Mouse (Mus musculus) bone marrow, adult 2 months (tissue): ENCODE results near the gene Cela1. TPM values are rescaled to one million over a fixed set of nuclear protein-coding genes. Genes with fewer than 3 reads are reported as not detected.

Source experiments
- H3K27ac ChIP-seq: fragments of 200-500 bp; 2 replicates; pipeline ENCODE4 v1.5.1; 2012; ENCODE audit warnings: low read depth, mild to moderate bottlenecking, control low read depth, inconsistent platforms, low read length; ENCODE audit not compliant: control insufficient read depth, poor library complexity, insufficient read depth
- H3K4me1 ChIP-seq: fragments of 200-500 bp; 2 replicates; pipeline ENCODE4 v1.6.1; 2011; ENCODE audit warnings: low read length; ENCODE audit not compliant: control insufficient read depth, insufficient read depth
- H3K4me3 ChIP-seq: fragments of 200-500 bp; replicated peaks from 2 replicates; pipeline ENCODE3; 2011; ENCODE audit warnings: mild to moderate bottlenecking, low read depth, low read length, control low read depth; ENCODE audit not compliant: control insufficient read depth
- CTCF ChIP-seq: fragments of 200-500 bp; IDR thresholded peaks from 2 replicates; pipeline ENCODE4 v1.5.1; 2011; ENCODE audit warnings: low read length, control low read depth; ENCODE audit not compliant: control insufficient read depth, insufficient read depth
- POLR2A ChIP-seq: fragments of 200-500 bp; IDR thresholded peaks from 2 replicates; pipeline ENCODE4 v1.6.1; 2011; ENCODE audit warnings: low read depth, mild to moderate bottlenecking, control low read depth, low read length, borderline replicate concordance; ENCODE audit not compliant: control insufficient read depth
- WGBS: fragments of 180-500 bp; shearing (Covaris S2); methylation state at CpG from one replicate; pipeline ENCODE4 v1.1.7; 2018; 5-methylcytosine and 5-hydroxymethylcytosine counted together
- polyA plus RNA-seq: library from polyadenylated mRNA; stranded (reverse); fragments of >200 nt; gene quantifications from 2 replicates; pipeline ENCODE4 v1.2.4, GENCODE M21; 2011; ENCODE audit warnings: low replicate concordance; ENCODE audit not compliant: missing spikeins, insufficient read depth, insufficient read length

The Cela1 gene
- polyA plus RNA-seq, 1 experiment: 57.2 TPM

DNA sequence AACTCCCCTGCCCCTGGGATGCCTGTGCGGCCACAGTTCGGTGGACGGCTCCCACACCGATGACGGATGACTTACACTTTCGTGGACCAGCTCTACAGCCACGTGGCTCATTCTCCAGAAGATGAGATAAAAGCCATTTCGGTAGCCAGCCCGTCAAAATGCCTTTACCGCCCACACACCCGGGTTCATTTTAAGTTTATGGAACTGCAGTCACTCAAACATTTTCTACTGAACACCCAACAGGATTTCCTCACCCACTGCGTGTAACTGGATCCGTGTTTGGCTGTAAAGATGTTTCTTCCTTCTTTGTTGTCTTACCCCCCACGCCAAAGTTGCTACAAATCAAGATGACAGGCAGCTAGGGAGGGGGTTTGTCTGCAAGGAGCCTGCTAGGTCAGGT, 35.8 kb upstream of the Cela1 start:
- no peak for TF ChIP-seq CTCF
- TF ChIP-seq POLR2A: no peak
- Histone ChIP-seq H3K4me3 (no peak overlapping the region), H3K4me1 (no peaks in the 10 kb centered on the region; the same call in 1 of the 2 replicates), H3K27ac (no peak overlapping the region)
- WGBS: 14% methylated on average over 14 of the region's 14 CpGs

DNA sequence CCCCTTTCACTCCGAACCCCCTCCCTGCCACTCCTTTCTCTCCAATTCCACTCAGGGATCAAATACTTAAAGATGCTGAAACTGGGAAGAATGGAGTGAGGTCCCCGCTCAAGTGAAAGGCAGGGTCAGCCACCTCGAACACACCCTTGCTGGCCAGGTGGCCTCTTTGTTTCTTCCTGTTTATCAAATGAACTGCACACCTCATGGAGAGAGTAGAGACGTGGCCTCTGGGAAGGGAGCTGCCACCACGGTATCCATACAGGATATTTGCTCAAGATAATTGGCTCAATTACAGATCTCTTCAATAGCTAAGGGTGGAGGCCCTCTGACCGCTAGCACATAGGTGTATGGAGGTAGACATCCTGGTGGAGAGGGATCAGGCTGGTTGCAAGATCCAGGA, 34.8 kb upstream of the Cela1 start:
- TF ChIP-seq CTCF (no peak), POLR2A (no peak)
- Histone ChIP-seq H3K27ac (no peak overlapping the region), H3K4me1 (no peaks in the 10 kb centered on the region; the same call in 1 of the 2 replicates), H3K4me3 (no peak overlapping the region)
- WGBS: 68% methylated on average over 6 of the region's 6 CpGs

- TF ChIP-seq CTCF (no peak), POLR2A (no peak)
- Histone ChIP-seq H3K4me3 (no peak overlapping the region), H3K27ac (no peak overlapping the region), H3K4me1 (no peaks in the 10 kb centered on the region; the same call in 1 of the 2 replicates)
- WGBS: 37% methylated on average over 4 of the region's 4 CpGs
Measured at GRCm38 (mm10) chr15:100722026-100722425, 34.3 kb upstream of the Cela1 start.

GRCm38 (mm10) chr15:100721445-100721844, 33.7 kb upstream of the Cela1 start:
- Histone ChIP-seq H3K4me3 (no peak overlapping the region), H3K4me1 (no peaks in the 10 kb centered on the region; the same call in 1 of the 2 replicates), H3K27ac (no peak overlapping the region)
- TF ChIP-seq CTCF: peak; percentile 12; the same call in 1 of the 2 replicates
- TF ChIP-seq POLR2A: no peak
- WGBS: 71% methylated on average over 5 of the region's 5 CpGs

DNA sequence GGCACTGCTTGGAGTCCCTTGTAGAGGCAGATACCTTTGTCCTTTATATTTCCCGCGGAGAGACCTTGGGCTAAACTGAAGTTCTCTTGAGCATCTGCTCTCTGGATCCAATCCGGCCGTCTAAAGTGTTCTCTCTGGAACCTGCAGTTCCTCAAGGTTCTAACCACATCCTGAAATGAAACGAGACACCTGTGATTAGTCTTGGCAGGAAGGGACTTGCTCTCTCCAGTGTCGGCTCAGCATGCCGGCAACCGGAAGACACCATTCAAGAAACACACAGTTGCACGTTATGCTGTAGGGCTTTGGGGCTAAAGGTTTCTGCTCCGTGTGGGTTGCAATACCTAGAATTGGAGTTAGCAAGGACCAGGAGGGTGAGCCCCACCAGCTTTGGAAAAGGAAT, 32.3 kb upstream of the Cela1 start:
- no peak overlapping the region for H3K27ac ChIP-seq
- TF ChIP-seq POLR2A (no peak), CTCF (no peak)
- WGBS: 33% methylated on average over 10 of the region's 10 CpGs
- no peaks in the 10 kb centered on the region for H3K4me1 ChIP-seq
- no peak overlapping the region for H3K4me3 ChIP-seq

- Histone ChIP-seq H3K27ac (no peak overlapping the region), H3K4me1 (no peaks in the 10 kb centered on the region), H3K4me3 (no peak overlapping the region)
- no peak for TF ChIP-seq CTCF
- no peak for TF ChIP-seq POLR2A
- 69% methylated on average over 5 of the region's 5 CpGs for WGBS
Measured at GRCm38 (mm10) chr15:100719217-100719616, 31.5 kb upstream of the Cela1 start.

DNA sequence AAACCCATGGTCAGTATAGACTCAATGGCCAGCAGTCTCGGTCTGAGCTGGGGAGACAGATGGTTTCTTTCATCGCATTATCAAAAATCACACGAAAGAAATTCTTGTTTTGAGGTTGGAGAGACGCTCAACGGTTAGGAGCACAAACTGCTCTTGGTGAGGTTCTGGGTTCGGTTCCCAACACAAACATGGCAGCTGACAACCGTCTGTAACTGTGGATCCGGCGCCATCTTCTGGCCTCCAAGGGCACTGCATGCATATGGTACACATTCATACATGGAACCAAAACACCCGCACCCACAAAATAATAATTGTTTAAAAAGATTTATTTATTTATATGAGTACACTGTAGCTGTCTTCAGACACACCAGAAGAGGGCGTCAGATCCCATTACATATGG, 30.9 kb upstream of the Cela1 start:
- 86% methylated on average over 11 of the region's 11 CpGs for WGBS
- no peaks in the 10 kb centered on the region for H3K4me1 ChIP-seq
- no peak overlapping the region for H3K27ac ChIP-seq
- no peak overlapping the region for H3K4me3 ChIP-seq
- no peak for TF ChIP-seq POLR2A
- TF ChIP-seq CTCF: peak; percentile 57

- TF ChIP-seq POLR2A (no peak), CTCF (no peak)
- H3K27ac ChIP-seq: 0 out of 2 replicates have a peak overlapping the region, but pooled peaks have one; percentile 23
- 27% methylated on average over 6 of the region's 6 CpGs for WGBS
- H3K4me3 ChIP-seq: no peak overlapping the region
- no peaks in the 10 kb centered on the region for H3K4me1 ChIP-seq
Measured at GRCm38 (mm10) chr15:100717933-100718332, 30.2 kb upstream of the Cela1 start.
